Mouse (Mus musculus): ENCODE data around the gene Mfsd4b5. TPM values are rescaled to one million over a fixed set of nuclear protein-coding genes. Genes with fewer than 3 reads are reported as not detected.

Gene Mfsd4b5
- total RNA-seq, 1 experiment from 2014 or later = 1.3 TPM

Other genes starting within 250 kb of the Mfsd4b5 start
- 1.0 and 1.4 TPM in 2 replicates for gene Mfsd4b4, start 87.4 kb downstream of the Mfsd4b5 start, total RNA-seq (2017)
- not detected in 2 replicates for gene Mfsd4b2, start 59.7 kb downstream of the Mfsd4b5 start, total RNA-seq (2017)
- gene Mfsd4b3, start 26.5 kb downstream of the Mfsd4b5 start, total RNA-seq (2017) = 1.1 and 2.0 TPM in 2 replicates
- not detected in 2 replicates for gene Mfsd4b1, start 38.6 kb upstream of the Mfsd4b5 start, total RNA-seq (2017)
- 6.8 and 6.9 TPM in 2 replicates for gene Slc16a10, start 155.6 kb upstream of the Mfsd4b5 start, total RNA-seq (2017)

All from neutrophil, adult 5-6 weeks (primary cell).